Mouse (Mus musculus) thymus, adult 2 months (tissue): ENCODE measurements around the gene Riox2. TPM values are rescaled to one million over a fixed set of nuclear protein-coding genes. Genes with fewer than 3 reads are reported as not detected.

ENCODE experiments used
- DNase-seq: peaks from one replicate; pipeline ENCODE4 v3.0.0; 2021
- H3K27ac ChIP-seq: fragments of 200-500 bp; 2 replicates; pipeline ENCODE4 v1.5.1; 2012; ENCODE audit warnings: low read length, control low read depth; ENCODE audit not compliant: control insufficient read depth, insufficient read depth
- H3K27me3 ChIP-seq: fragments of 200-500 bp; 2 replicates; pipeline ENCODE4 v1.6.1; 2012; ENCODE audit warnings: mild to moderate bottlenecking, low read length, moderate library complexity, mixed read lengths; ENCODE audit not compliant: control insufficient read depth, insufficient read depth
- H3K36me3 ChIP-seq: fragments of 200-500 bp; 2 replicates; pipeline ENCODE4 v1.6.1; 2012; ENCODE audit warnings: mild to moderate bottlenecking, low read length, moderate library complexity; ENCODE audit not compliant: control insufficient read depth, insufficient read depth
- H3K4me1 ChIP-seq: fragments of 200-500 bp; replicated peaks from 2 replicates; pipeline ENCODE4 v1.6.1; 2012; ENCODE audit warnings: low read length; ENCODE audit not compliant: control insufficient read depth, insufficient read depth
- H3K4me3 ChIP-seq: fragments of 200-500 bp; 2 replicates; pipeline ENCODE4 v1.5.1; 2012; ENCODE audit warnings: mild to moderate bottlenecking, low read length, control low read depth, moderate library complexity; ENCODE audit not compliant: control insufficient read depth, insufficient read depth
- CTCF ChIP-seq: fragments of 200-500 bp; IDR thresholded peaks from 2 replicates; pipeline ENCODE4 v1.5.1; 2012; ENCODE audit warnings: mild to moderate bottlenecking, control low read depth, low read length, moderate library complexity, borderline replicate concordance; ENCODE audit not compliant: control insufficient read depth, poor library complexity, insufficient read depth; ENCODE audit errors: extremely low read depth
- POLR2A ChIP-seq: fragments of 200-500 bp; IDR thresholded peaks from 2 replicates; pipeline ENCODE4 v1.6.1; 2012; ENCODE audit warnings: mild to moderate bottlenecking, low read length, control low read depth, moderate library complexity; ENCODE audit not compliant: control insufficient read depth, poor library complexity, insufficient read depth; ENCODE audit errors: extremely low read depth
- WGBS: fragments of 180-500 bp; shearing (Covaris S2); methylation state at CpG from one replicate; pipeline ENCODE4 v1.1.7; 2018; 5-methylcytosine and 5-hydroxymethylcytosine counted together
- polyA plus RNA-seq: library from polyadenylated mRNA; depleted of rRNA; stranded (reverse); fragments of >200 nt; gene quantifications from 2 replicates; pipeline ENCODE4 v1.2.3, GENCODE M21; 2012

The Riox2 gene
- polyA plus RNA-seq, 1 experiment, result 8.9 TPM

GRCm38 (mm10) chr16:59515169-59515568, 43.6 kb downstream of the Riox2 start:
- H3K36me3 ChIP-seq, result no peaks in the 10 kb centered on the region
- peaks cover 13% of the 10 kb centered on the region for H3K4me1 ChIP-seq

GRCm38 (mm10) chr16:59516965-59517364, 45.4 kb downstream of the Riox2 start:
- no peaks in the 10 kb centered on the region for H3K27me3 ChIP-seq
- DNase-seq, result no peak
- H3K27ac ChIP-seq, result no peak overlapping the region
- H3K4me1 ChIP-seq, result peaks cover 13% of the 10 kb centered on the region
- 73% methylated on average over 10 of the region's 10 CpGs for WGBS
- TF ChIP-seq POLR2A (no peak), CTCF (no peak)
- H3K36me3 ChIP-seq, result no peaks in the 10 kb centered on the region
- H3K4me3 ChIP-seq, result no peak overlapping the region

More at GRCm38 (mm10) chr16:59515169-59515568, 43.6 kb downstream of the Riox2 start:
- WGBS, result 58% methylated on average over 5 of the region's 5 CpGs
- H3K27ac ChIP-seq, result no peak overlapping the region
- no peak overlapping the region for H3K4me3 ChIP-seq
- no peaks in the 10 kb centered on the region for H3K27me3 ChIP-seq
- DNase-seq, result no peak
- TF ChIP-seq CTCF (no peak), POLR2A (no peak)

- WGBS, result 10% methylated on average over 15 of the region's 15 CpGs
- no peaks in the 10 kb centered on the region for H3K36me3 ChIP-seq
- DNase-seq, result peak; percentile 28
- peaks cover 13% of the 10 kb centered on the region for H3K4me1 ChIP-seq
- no peak for TF ChIP-seq POLR2A
- no peak for TF ChIP-seq CTCF
- H3K27me3 ChIP-seq, result no peaks in the 10 kb centered on the region
- no peak overlapping the region for H3K27ac ChIP-seq
- H3K4me3 ChIP-seq, result no peak overlapping the region
Measured at GRCm38 (mm10) chr16:59517447-59518219, 46.1 kb downstream of the Riox2 start.

- no peaks in the 10 kb centered on the region for H3K27me3 ChIP-seq
- no peak overlapping the region for H3K27ac ChIP-seq
- TF ChIP-seq POLR2A (no peak), CTCF (no peak)
- no peak overlapping the region for H3K4me3 ChIP-seq
- no peaks in the 10 kb centered on the region for H3K36me3 ChIP-seq
- 91% methylated on average over 16 of the region's 16 CpGs for WGBS
- peaks cover 12% of the 10 kb centered on the region for H3K4me1 ChIP-seq
- DNase-seq, result no peak
Measured at GRCm38 (mm10) chr16:59521752-59522423, 50.3 kb downstream of the Riox2 start.

- no peaks in the 10 kb centered on the region for H3K27me3 ChIP-seq
- no peaks in the 10 kb centered on the region for H3K36me3 ChIP-seq
- 86% methylated on average over 6 of the region's 6 CpGs for WGBS
- H3K4me3 ChIP-seq, result no peak overlapping the region
- no peak for DNase-seq
- no peak for TF ChIP-seq POLR2A
- TF ChIP-seq CTCF, result no peak
- no peak overlapping the region for H3K27ac ChIP-seq
- H3K4me1 ChIP-seq, result no peaks in the 10 kb centered on the region
Measured at GRCm38 (mm10) chr16:59526939-59527338, 55.4 kb downstream of the Riox2 start.

- Histone ChIP-seq H3K4me3 (no peak overlapping the region), H3K4me1 (no peaks in the 10 kb centered on the region), H3K27me3 (no peaks in the 10 kb centered on the region), H3K27ac (no peak overlapping the region), H3K36me3 (no peaks in the 10 kb centered on the region)
- TF ChIP-seq POLR2A (no peak), CTCF (no peak)
- no peak for DNase-seq
- 95% methylated on average over 13 of the region's 13 CpGs for WGBS
Measured at GRCm38 (mm10) chr16:59529570-59529969, 58.0 kb downstream of the Riox2 start.

GRCm38 (mm10) chr16:59531243-59531642, 59.7 kb downstream of the Riox2 start:
- Histone ChIP-seq H3K4me1 (no peaks in the 10 kb centered on the region), H3K4me3 (no peak overlapping the region), H3K27ac (no peak overlapping the region), H3K36me3 (no peaks in the 10 kb centered on the region), H3K27me3 (no peaks in the 10 kb centered on the region)
- DNase-seq, result no peak
- TF ChIP-seq POLR2A (no peak), CTCF (no peak)
- 91% methylated on average over 5 of the region's 5 CpGs for WGBS
